Mouse (Mus musculus): Measurements from ENCODE around the gene Sh2d7. TPM values are rescaled to one million over a fixed set of nuclear protein-coding genes. Genes with fewer than 3 reads are reported as not detected.

Gene Sh2d7
- polyA plus RNA-seq, 1 experiment, result not detected

DNA sequence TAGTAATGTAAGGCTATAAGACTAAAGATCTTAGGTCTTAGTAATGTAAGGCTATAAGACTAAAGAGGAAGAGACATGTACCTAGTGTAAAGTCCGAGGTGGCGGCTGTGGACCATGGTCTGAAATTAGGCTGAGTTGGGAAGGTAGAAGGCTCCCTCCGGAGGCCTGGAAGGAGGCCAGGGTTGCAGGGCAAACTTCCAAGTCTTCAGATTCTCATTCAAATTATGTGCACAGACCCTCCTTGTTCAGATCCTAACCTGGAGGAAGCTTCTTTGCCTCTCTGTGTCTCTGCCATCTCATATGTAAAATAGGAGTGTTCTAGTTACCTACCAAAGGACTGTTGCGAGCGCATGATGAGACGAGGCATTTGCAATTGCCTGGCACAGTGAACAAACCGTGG lies 2.5 kb upstream of the Sh2d7 start:
- H3K4me3 ChIP-seq (ENCODE audit: low read depth, low read length), result no peak overlapping the region
- H3K4me1 ChIP-seq (ENCODE audit: control insufficient read depth, insufficient read depth, low read length), result no peaks in the 10 kb centered on the region
- no peaks in the 10 kb centered on the region for H3K36me3 ChIP-seq (ENCODE audit: control insufficient read depth, insufficient read depth, low read length, poor library complexity, severe bottlenecking)
- no peak overlapping the region for H3K27ac ChIP-seq (ENCODE audit: insufficient read depth, low read length)
- TF ChIP-seq EP300 (IDR thresholded peaks at IDR 0.05; ENCODE audit: insufficient read depth, low read depth, low read length) (no peak), POLR2A (IDR thresholded peaks at IDR 0.05; ENCODE audit: insufficient read depth, low read length) (no peak), CTCF (IDR thresholded peaks at IDR 0.05; ENCODE audit: low read depth, low read length) (no peak)
- H3K9me3 ChIP-seq (replicated peaks; ENCODE audit: control insufficient read depth, insufficient read depth, low read length, poor library complexity, severe bottlenecking), result no peaks in the 10 kb centered on the region
- H3K9ac ChIP-seq (ENCODE audit: low read depth, poor library complexity, severe bottlenecking), result no peak overlapping the region
- H3K27me3 ChIP-seq (ENCODE audit: control insufficient read depth, insufficient read depth, low read length, poor library complexity, severe bottlenecking), result no peaks in the 10 kb centered on the region

DNA sequence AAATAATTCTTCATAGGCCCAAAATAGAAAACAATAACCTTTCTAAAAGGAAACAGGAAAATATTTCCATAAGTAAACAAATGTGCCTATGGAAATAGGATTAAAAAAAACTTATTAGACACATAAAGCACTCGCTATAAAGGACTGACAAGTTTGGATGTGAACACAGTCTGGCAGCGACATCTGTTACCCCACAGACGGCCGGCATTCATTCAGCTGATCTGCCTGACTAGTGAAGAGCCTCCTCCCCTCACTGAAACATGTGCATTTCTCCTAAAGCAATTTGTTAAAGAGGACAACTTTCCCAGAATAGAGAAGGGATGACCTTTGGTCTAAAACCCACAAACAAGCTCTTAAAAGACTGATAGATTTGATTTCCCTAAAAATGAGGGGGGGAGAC lies 1.8 kb upstream of the Sh2d7 start:
- TF ChIP-seq POLR2A (IDR thresholded peaks at IDR 0.05; ENCODE audit: insufficient read depth, low read length) (no peak), EP300 (IDR thresholded peaks at IDR 0.05; ENCODE audit: insufficient read depth, low read depth, low read length) (no peak), CTCF (IDR thresholded peaks at IDR 0.05; ENCODE audit: low read depth, low read length) (no peak)
- no peak overlapping the region for H3K9ac ChIP-seq (ENCODE audit: low read depth, poor library complexity, severe bottlenecking)
- H3K27ac ChIP-seq (ENCODE audit: insufficient read depth, low read length), result no peak overlapping the region
- no peaks in the 10 kb centered on the region for H3K4me1 ChIP-seq (ENCODE audit: control insufficient read depth, insufficient read depth, low read length)
- H3K27me3 ChIP-seq (ENCODE audit: control insufficient read depth, insufficient read depth, low read length, poor library complexity, severe bottlenecking), result no peaks in the 10 kb centered on the region
- H3K9me3 ChIP-seq (replicated peaks; ENCODE audit: control insufficient read depth, insufficient read depth, low read length, poor library complexity, severe bottlenecking), result no peaks in the 10 kb centered on the region
- no peaks in the 10 kb centered on the region for H3K36me3 ChIP-seq (ENCODE audit: control insufficient read depth, insufficient read depth, low read length, poor library complexity, severe bottlenecking)
- no peak overlapping the region for H3K4me3 ChIP-seq (ENCODE audit: low read depth, low read length)

DNA sequence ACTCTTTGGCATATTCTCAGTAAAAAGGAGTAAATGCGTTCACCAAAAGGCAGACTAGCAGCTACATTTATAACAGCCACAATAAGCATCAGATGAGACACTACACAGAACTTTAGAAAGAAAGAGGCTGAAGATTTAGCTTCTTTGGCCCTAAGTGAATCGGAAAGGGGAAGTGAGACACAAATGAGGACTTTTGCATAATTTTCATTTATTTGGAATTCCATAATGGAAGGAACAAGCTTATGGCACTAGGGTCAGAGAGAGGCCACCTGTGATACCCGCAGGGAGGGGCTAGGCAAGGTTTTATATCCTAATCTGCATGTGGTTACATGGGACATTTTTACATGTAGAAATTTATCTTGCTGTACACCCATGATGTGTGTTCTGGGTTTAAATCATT lies 1.3 kb upstream of the Sh2d7 start:
- Histone ChIP-seq H3K9me3 (replicated peaks; ENCODE audit: control insufficient read depth, insufficient read depth, low read length, poor library complexity, severe bottlenecking) (no peaks in the 10 kb centered on the region), H3K4me3 (ENCODE audit: low read depth, low read length) (no peak overlapping the region), H3K9ac (ENCODE audit: low read depth, poor library complexity, severe bottlenecking) (no peak overlapping the region), H3K36me3 (ENCODE audit: control insufficient read depth, insufficient read depth, low read length, poor library complexity, severe bottlenecking) (no peaks in the 10 kb centered on the region), H3K27ac (ENCODE audit: insufficient read depth, low read length) (no peak overlapping the region), H3K27me3 (ENCODE audit: control insufficient read depth, insufficient read depth, low read length, poor library complexity, severe bottlenecking) (no peaks in the 10 kb centered on the region), H3K4me1 (ENCODE audit: control insufficient read depth, insufficient read depth, low read length) (no peaks in the 10 kb centered on the region)
- no peak for TF ChIP-seq POLR2A (IDR thresholded peaks at IDR 0.05; ENCODE audit: insufficient read depth, low read length)
- TF ChIP-seq CTCF (IDR thresholded peaks at IDR 0.05; ENCODE audit: low read depth, low read length), result no peak
- no peak for TF ChIP-seq EP300 (IDR thresholded peaks at IDR 0.05; ENCODE audit: insufficient read depth, low read depth, low read length)

DNA sequence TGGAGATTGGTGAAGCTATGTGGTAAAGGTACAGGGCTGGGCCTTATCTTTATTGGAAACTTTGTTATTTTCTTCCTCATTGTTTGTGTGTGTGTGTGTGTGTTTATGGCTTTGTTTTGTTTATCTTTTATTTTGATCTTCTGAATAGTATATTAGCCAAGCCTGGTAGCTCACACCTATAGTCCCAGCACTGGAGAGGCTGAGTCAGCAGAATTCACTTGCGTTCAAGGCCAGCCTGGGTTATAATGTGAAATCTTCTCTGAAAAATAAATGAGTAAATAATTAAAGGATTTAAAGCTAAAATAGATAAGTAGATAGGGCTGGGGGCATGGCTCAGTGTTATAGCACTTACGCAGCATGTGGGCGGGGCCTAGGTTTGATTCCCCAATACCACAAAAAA lies 540 bp upstream of the Sh2d7 start:
- Histone ChIP-seq H3K4me3 (ENCODE audit: low read depth, low read length) (no peak overlapping the region), H3K27ac (ENCODE audit: insufficient read depth, low read length) (no peak overlapping the region), H3K4me1 (ENCODE audit: control insufficient read depth, insufficient read depth, low read length) (no peaks in the 10 kb centered on the region), H3K36me3 (ENCODE audit: control insufficient read depth, insufficient read depth, low read length, poor library complexity, severe bottlenecking) (no peaks in the 10 kb centered on the region), H3K27me3 (ENCODE audit: control insufficient read depth, insufficient read depth, low read length, poor library complexity, severe bottlenecking) (no peaks in the 10 kb centered on the region), H3K9ac (ENCODE audit: low read depth, poor library complexity, severe bottlenecking) (no peak overlapping the region), H3K9me3 (replicated peaks; ENCODE audit: control insufficient read depth, insufficient read depth, low read length, poor library complexity, severe bottlenecking) (no peaks in the 10 kb centered on the region)
- no peak for TF ChIP-seq CTCF (IDR thresholded peaks at IDR 0.05; ENCODE audit: low read depth, low read length)
- TF ChIP-seq POLR2A (IDR thresholded peaks at IDR 0.05; ENCODE audit: insufficient read depth, low read length), result no peak
- no peak for TF ChIP-seq EP300 (IDR thresholded peaks at IDR 0.05; ENCODE audit: insufficient read depth, low read depth, low read length)

DNA sequence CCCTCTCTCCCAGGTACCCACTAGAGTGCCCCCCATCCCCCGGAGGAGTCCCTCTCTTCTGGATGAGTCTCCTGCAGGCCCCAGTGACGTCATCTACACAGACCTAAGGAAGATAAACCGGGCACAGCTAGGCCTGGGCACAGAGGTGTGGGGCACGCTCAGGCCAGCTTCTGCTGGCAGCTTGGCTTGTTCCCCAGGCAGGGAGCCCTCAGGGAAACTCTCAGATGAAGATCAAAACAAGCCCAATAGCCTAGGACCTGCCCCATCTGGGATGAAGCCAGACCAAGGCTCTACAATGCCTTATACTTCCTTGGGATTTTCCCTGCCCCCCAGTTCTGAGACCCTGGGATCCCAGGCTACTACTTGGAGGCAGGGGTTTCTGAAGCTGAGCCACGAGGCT lies 2.0 kb downstream of the Sh2d7 start:
- Histone ChIP-seq H3K36me3 (ENCODE audit: control insufficient read depth, insufficient read depth, low read length, poor library complexity, severe bottlenecking) (no peaks in the 10 kb centered on the region), H3K9ac (ENCODE audit: low read depth, poor library complexity, severe bottlenecking) (no peak overlapping the region), H3K27me3 (ENCODE audit: control insufficient read depth, insufficient read depth, low read length, poor library complexity, severe bottlenecking) (no peaks in the 10 kb centered on the region), H3K4me1 (ENCODE audit: control insufficient read depth, insufficient read depth, low read length) (no peaks in the 10 kb centered on the region), H3K4me3 (ENCODE audit: low read depth, low read length) (no peak overlapping the region), H3K27ac (ENCODE audit: insufficient read depth, low read length) (no peak overlapping the region), H3K9me3 (replicated peaks; ENCODE audit: control insufficient read depth, insufficient read depth, low read length, poor library complexity, severe bottlenecking) (no peaks in the 10 kb centered on the region)
- TF ChIP-seq CTCF (IDR thresholded peaks at IDR 0.05; ENCODE audit: low read depth, low read length) (no peak), EP300 (IDR thresholded peaks at IDR 0.05; ENCODE audit: insufficient read depth, low read depth, low read length) (no peak), POLR2A (IDR thresholded peaks at IDR 0.05; ENCODE audit: insufficient read depth, low read length) (no peak)

DNA sequence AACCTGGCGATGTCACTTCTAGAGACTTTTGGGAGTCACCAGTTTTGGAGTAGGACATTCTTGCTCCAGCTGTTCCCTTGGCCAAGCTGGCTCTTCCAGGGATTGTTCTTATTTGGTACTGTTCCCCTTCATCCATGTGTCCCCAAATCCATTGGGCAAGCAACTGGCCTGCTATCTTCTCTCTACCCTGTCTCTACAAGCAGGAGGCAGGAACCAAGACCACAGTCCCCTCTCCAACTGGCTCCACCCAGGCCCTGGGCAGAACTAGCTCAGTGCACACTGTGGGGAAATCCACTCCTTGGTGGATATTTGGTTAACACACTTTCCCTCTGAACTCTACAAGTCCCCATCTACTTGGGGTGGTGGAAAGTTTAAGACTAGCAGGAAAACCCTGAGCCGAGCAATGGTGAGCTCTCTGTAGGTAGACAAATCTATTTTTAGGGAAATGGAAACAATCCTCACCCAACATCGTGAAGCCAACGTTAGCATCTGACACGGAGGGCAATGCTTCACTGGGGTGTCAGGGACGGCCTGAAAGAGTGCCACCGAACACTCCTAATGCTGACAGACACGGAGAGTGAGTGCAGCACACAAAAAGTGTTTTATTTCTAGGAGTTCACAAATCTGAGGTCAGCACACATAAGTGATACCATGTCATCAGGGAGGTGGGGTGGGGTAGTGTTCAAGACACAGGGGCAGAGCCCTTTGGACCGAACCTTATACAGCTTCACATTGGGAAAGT lies 5.6 kb downstream of the Sh2d7 start:
- Histone ChIP-seq H3K36me3 (ENCODE audit: control insufficient read depth, insufficient read depth, low read length, poor library complexity, severe bottlenecking) (no peaks in the 10 kb centered on the region), H3K9me3 (replicated peaks; ENCODE audit: control insufficient read depth, insufficient read depth, low read length, poor library complexity, severe bottlenecking) (no peaks in the 10 kb centered on the region), H3K9ac (ENCODE audit: low read depth, poor library complexity, severe bottlenecking) (no peak overlapping the region), H3K4me3 (ENCODE audit: low read depth, low read length) (no peak overlapping the region), H3K4me1 (ENCODE audit: control insufficient read depth, insufficient read depth, low read length) (no peaks in the 10 kb centered on the region), H3K27ac (ENCODE audit: insufficient read depth, low read length) (no peak overlapping the region), H3K27me3 (ENCODE audit: control insufficient read depth, insufficient read depth, low read length, poor library complexity, severe bottlenecking) (no peaks in the 10 kb centered on the region)
- TF ChIP-seq EP300 (IDR thresholded peaks at IDR 0.05; ENCODE audit: insufficient read depth, low read depth, low read length) (no peak), CTCF (IDR thresholded peaks at IDR 0.05; ENCODE audit: low read depth, low read length) (no peak), POLR2A (IDR thresholded peaks at IDR 0.05; ENCODE audit: insufficient read depth, low read length) (no peak)
